Mouse (Mus musculus) megakaryocyte, embryonic 14.5 days (primary cell): ENCODE data around the gene Fis1.

Source experiments
- FLI1 ChIP-seq: IDR thresholded peaks from 2 replicates; pipeline ENCODE4 v1.6.1; 2012; ENCODE audit warnings: low read length, inconsistent platforms, mixed read lengths
- GATA1 ChIP-seq: IDR thresholded peaks from 3 replicates; pipeline ENCODE4 v1.6.1; 2012; ENCODE audit warnings: mixed read lengths, low read length, inconsistent platforms, borderline replicate concordance

DNA sequence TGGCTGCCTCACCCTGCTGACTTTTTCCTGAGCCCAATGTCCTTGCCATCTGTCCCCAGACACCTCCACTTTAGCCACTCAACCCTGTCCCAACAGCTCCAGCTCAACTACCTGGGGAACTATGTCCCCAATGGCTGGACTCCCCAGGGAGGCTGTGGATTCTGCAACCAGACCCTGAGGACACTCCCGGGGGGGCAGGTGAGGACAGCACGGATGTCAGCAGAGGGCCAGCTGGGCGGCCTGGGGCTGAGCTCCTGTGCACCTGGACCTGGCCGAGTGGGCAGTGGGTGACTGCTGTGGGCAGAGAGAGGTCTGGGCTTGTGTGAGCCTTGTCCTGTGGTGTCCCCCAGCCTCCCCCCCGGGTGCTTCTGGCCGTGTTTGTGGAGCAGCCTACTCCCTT, 36.7 kb downstream of the Fis1 start:
- no peak for TF ChIP-seq GATA1
- TF ChIP-seq FLI1 = no peak
